Mouse (Mus musculus) stomach, postnatal 0 days (tissue): ENCODE results near the gene Aldh16a1.
A peak's percentile ranks its signal among the peaks of the same experiment; 100 is the strongest.

Experiments
- CTCF ChIP-seq: IDR thresholded peaks from 2 replicates; pipeline ENCODE4 v1.5.1; 2016; ENCODE audit warnings: antibody characterized with exemption, low read depth, mild to moderate bottlenecking, moderate library complexity
- EP300 ChIP-seq: optimal IDR thresholded peaks from 2 replicates; pipeline ENCODE3; 2016; ENCODE audit warnings: antibody characterized with exemption

DNA sequence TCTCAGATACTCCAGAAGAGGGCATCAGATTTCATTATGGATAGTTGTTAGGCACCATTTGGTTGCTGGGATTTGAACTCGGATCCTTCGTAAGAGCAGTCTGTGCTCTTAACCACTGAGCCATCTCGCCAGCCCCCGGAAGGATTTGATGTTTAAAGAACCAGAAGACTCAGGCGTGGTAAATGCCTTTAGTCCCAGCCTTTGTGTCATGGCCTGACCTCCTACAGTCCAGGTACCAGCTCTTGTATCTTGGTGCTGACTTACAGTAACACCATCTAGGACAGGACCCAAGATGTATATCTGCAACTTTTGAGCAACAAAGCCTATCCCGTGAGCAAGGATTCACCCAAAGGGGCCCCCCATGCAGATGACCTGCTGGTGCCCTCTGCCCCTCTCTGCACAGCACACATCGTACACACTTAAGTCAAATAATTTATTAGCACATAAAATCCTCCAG, 29.2 kb downstream of the Aldh16a1 start:
- TF ChIP-seq CTCF (peak; percentile 61), EP300 (no peak)
